Mouse (Mus musculus) midbrain, embryonic 11.5 days (tissue): ENCODE results near the gene Sema6b. TPM values are rescaled to one million over a fixed set of nuclear protein-coding genes. Genes with fewer than 3 reads are reported as not detected.
"Not testable (repeated sequence)": the region's sequence is repeated elsewhere in the genome, so short reads cannot be mapped to it uniquely, and the experiment has no call there.

Source experiments
- ATAC-seq: fragments of 200-750 bp; cut with Nextera tagmentation; 2 replicates; pipeline ENCODE4 v1.8.0; 2017; ENCODE audit warnings: moderate TSS enrichment, moderate library complexity; ENCODE audit not compliant: low FRiP score
- DNase-seq: peaks from one replicate; pipeline ENCODE4 v3.0.0; 2015; ENCODE audit warnings: low spot score; ENCODE audit errors: missing footprints
- H3K27ac ChIP-seq: fragments of 300-500 bp; sonication (generic); 2 replicates; pipeline ENCODE4 v1.5.1; 2014; ENCODE audit warnings: low read depth, low read length
- H3K27me3 ChIP-seq: fragments of 300-500 bp; sonication (generic); 2 replicates; pipeline ENCODE4 v1.6.1; 2014; ENCODE audit warnings: mild to moderate bottlenecking, low read length, moderate library complexity, mixed read lengths; ENCODE audit not compliant: control insufficient read depth, insufficient read depth
- H3K36me3 ChIP-seq: fragments of 300-500 bp; sonication (generic); 2 replicates; pipeline ENCODE4 v1.6.1; 2014; ENCODE audit warnings: mild to moderate bottlenecking, low read length, moderate library complexity, mixed read lengths; ENCODE audit not compliant: control insufficient read depth, insufficient read depth
- H3K4me1 ChIP-seq: fragments of 300-500 bp; sonication (generic); 2 replicates; pipeline ENCODE4 v1.6.1; 2014; ENCODE audit warnings: low read length; ENCODE audit not compliant: control insufficient read depth, insufficient read depth
- H3K4me2 ChIP-seq: fragments of 300-500 bp; sonication (generic); 2 replicates; pipeline ENCODE4 v1.6.1; 2014; ENCODE audit warnings: mild to moderate bottlenecking, moderate library complexity
- H3K4me3 ChIP-seq: fragments of 300-500 bp; sonication (generic); 2 replicates; pipeline ENCODE4 v1.5.1; 2014; ENCODE audit warnings: low read depth, low read length
- H3K9ac ChIP-seq: fragments of 300-500 bp; sonication (generic); 2 replicates; pipeline ENCODE4 v1.6.1; 2014; ENCODE audit warnings: low read length
- H3K9me3 ChIP-seq: fragments of 300-500 bp; sonication (generic); 2 replicates; pipeline ENCODE4 v1.6.1; 2016; ENCODE audit warnings: low read length; ENCODE audit not compliant: control insufficient read depth
- WGBS: fragments of 180-500 bp; shearing (Covaris S2); extraction: QIAGEN DNeasy Blood & Tissue Kit; methylation state at CpG from one replicate; pipeline ENCODE4 v1.1.7; 2014; 5-methylcytosine and 5-hydroxymethylcytosine counted together
- polyA plus RNA-seq: library from polyadenylated mRNA; unstranded; fragments of >200 nt; fragmentation: Nextera tagmentation; extraction: Ambion mirVana; gene quantifications from 2 replicates; pipeline ENCODE4 v1.2.1, GENCODE M21; 2014

Gene Sema6b
- polyA plus RNA-seq, 1 experiment from 2014 or later = 1.9 TPM

GRCm38 (mm10) chr17:56104821-56105220 lies 35.3 kb downstream of the Sema6b start:
- 92% methylated on average over 2 of the region's 5 CpGs for WGBS
- peaks cover 19% of the 10 kb centered on the region for H3K36me3 ChIP-seq
- not testable (repeated sequence) for DNase-seq, H3K4me1 ChIP-seq, H3K4me3 ChIP-seq, H3K9me3 ChIP-seq, H3K27ac ChIP-seq, H3K4me2 ChIP-seq, H3K27me3 ChIP-seq, H3K9ac ChIP-seq, ATAC-seq

- WGBS = 95% methylated on average over 8 of the region's 8 CpGs
- Histone ChIP-seq H3K36me3 (peaks cover 21% of the 10 kb centered on the region), H3K27ac (no peak overlapping the region)
Measured at GRCm38 (mm10) chr17:56103465-56104285, 36.5 kb downstream of the Sema6b start.

DNA sequence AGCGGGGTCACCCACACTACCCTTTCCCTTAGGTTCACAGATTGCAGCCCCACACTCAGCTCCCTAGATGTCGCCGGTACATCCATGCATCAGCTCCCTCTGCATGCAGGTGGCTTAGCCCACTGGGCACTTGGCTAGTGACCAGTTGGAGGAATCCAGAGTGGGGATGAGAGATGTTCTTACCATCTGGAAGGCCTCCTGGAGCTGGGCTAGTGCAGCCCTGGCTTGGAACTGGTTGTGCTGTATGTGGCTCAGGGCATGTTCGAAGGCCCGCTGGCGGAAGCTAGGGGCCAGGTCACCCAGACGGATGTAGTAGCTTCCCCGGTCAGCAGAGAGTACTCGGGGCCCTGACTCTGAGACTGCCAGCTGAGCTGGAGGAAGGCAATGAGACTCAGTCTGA lies 37.2 kb downstream of the Sema6b start:
- no peak overlapping the region for H3K9ac ChIP-seq
- H3K4me2 ChIP-seq = no peak overlapping the region
- H3K27ac ChIP-seq = no peak overlapping the region
- no peak overlapping the region for H3K4me3 ChIP-seq
- 95% methylated on average over 9 of the region's 9 CpGs for WGBS
- no peaks in the 10 kb centered on the region for H3K4me1 ChIP-seq
- H3K36me3 ChIP-seq = peaks cover 21% of the 10 kb centered on the region
- no peaks in the 10 kb centered on the region for H3K27me3 ChIP-seq
- peak; percentile 33 for DNase-seq
- ATAC-seq = no peak
- H3K9me3 ChIP-seq = no peaks in the 10 kb centered on the region

More at GRCm38 (mm10) chr17:56103465-56104285, 36.5 kb downstream of the Sema6b start:
- Histone ChIP-seq H3K9me3 (no peaks in the 10 kb centered on the region), H3K27me3 (no peaks in the 10 kb centered on the region), H3K4me3 (no peak overlapping the region), H3K9ac (no peak overlapping the region), H3K4me2 (no peak overlapping the region), H3K4me1 (no peaks in the 10 kb centered on the region)
- ATAC-seq (no peak), DNase-seq (peak; percentile 69)

- DNase-seq (peak; percentile 60), ATAC-seq (no peak)
- H3K36me3 ChIP-seq = peaks cover 22% of the 10 kb centered on the region
Measured at GRCm38 (mm10) chr17:56102158-56102557, 38.0 kb downstream of the Sema6b start.

DNA sequence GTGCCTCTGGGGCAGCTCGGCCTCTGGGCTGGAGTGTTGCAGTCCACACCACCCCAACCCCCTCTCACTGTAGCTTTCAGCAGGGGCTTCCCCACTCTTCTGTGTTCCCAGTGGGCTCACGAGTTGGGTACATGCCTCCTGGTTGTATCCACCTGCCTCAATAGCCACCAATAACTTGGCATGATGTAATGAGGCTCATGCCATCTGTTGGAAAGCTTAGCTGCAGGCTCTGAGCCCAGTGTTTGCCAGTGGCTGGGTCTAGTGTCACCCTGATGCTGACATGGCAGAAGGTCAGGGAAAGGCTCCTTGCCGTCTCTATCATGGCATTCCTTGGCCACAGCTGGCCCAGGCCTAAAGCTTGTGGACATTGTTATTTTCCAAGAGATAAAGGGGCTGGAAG lies 39.3 kb downstream of the Sema6b start:
- no peak overlapping the region for H3K9ac ChIP-seq
- no peaks in the 10 kb centered on the region for H3K9me3 ChIP-seq
- no peak for DNase-seq
- H3K4me1 ChIP-seq = no peaks in the 10 kb centered on the region
- no peak overlapping the region for H3K4me2 ChIP-seq
- no peak overlapping the region for H3K27ac ChIP-seq
- H3K4me3 ChIP-seq = no peak overlapping the region
- no peaks in the 10 kb centered on the region for H3K27me3 ChIP-seq
- ATAC-seq = no peak
- 97% methylated on average over 3 of the region's 3 CpGs for WGBS
- peaks cover 31% of the 10 kb centered on the region for H3K36me3 ChIP-seq

More at GRCm38 (mm10) chr17:56102158-56102557, 38.0 kb downstream of the Sema6b start:
- H3K27ac ChIP-seq = no peak overlapping the region
- H3K4me2 ChIP-seq = no peak overlapping the region
- WGBS = 93% methylated on average over 5 of the region's 5 CpGs
- no peak overlapping the region for H3K4me3 ChIP-seq
- H3K9ac ChIP-seq = no peak overlapping the region
- H3K9me3 ChIP-seq = no peaks in the 10 kb centered on the region
- H3K4me1 ChIP-seq = no peaks in the 10 kb centered on the region
- H3K27me3 ChIP-seq = no peaks in the 10 kb centered on the region

DNA sequence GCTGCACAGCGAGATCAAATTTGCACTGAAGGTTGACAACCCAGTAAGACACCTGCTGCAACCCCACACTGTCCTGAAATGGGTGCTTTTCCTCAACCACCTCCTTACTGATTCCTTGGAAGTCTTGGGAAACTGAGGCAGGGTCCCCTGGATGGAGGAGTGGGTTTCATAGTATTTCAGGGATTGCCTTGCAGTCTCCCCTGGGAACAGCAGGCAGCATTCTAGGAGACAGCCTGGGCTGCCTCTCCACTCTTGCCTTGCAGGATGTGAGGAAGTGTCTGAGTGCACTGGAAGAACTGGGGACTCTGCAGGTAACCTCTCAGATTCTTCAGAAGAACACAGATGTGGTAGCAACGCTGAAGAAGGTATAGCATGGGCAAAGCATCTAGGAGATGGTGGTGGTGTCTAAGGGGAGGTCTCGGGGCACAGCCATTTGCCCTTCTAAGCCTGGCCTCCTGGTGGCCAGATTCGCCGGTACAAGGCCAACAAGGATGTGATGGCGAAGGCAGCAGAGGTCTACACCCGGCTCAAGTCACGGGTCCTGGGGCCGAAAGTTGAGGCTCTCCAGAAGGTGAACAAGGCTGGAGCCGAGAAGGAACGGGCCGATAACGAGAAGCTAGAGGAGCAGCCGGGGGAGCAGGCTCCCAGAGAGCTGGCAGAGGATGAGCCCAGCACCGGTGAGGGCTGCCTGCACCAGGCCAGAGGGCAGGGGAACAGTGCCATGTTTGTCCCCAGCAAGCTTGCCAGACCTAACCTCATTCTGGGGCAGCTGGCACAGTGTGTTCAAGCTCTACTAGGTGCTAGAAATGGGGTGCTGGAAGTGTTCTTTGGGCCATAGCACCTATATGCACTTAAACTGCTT lies 41.2 kb downstream of the Sema6b start:
- peaks cover 36% of the 10 kb centered on the region for H3K36me3 ChIP-seq
- no peaks in the 10 kb centered on the region for H3K9me3 ChIP-seq
- H3K4me1 ChIP-seq = no peaks in the 10 kb centered on the region
- no peak for ATAC-seq
- no peak overlapping the region for H3K4me3 ChIP-seq
- H3K9ac ChIP-seq = no peak overlapping the region
- H3K27ac ChIP-seq = no peak overlapping the region
- no peak overlapping the region for H3K4me2 ChIP-seq
- H3K27me3 ChIP-seq = no peaks in the 10 kb centered on the region
- WGBS = 92% methylated on average over 15 of the region's 15 CpGs
- DNase-seq = no peak

- DNase-seq (no peak), ATAC-seq (no peak)
- H3K27me3 ChIP-seq = no peaks in the 10 kb centered on the region
- H3K4me1 ChIP-seq = no peaks in the 10 kb centered on the region
- 90% methylated on average over 8 of the region's 8 CpGs for WGBS
- H3K9ac ChIP-seq = no peak overlapping the region
- H3K27ac ChIP-seq = no peak overlapping the region
- no peaks in the 10 kb centered on the region for H3K9me3 ChIP-seq
- H3K4me3 ChIP-seq = no peak overlapping the region
- H3K4me2 ChIP-seq = no peak overlapping the region
- peaks cover 36% of the 10 kb centered on the region for H3K36me3 ChIP-seq
Measured at GRCm38 (mm10) chr17:56098180-56098579, 42.0 kb downstream of the Sema6b start.

DNA sequence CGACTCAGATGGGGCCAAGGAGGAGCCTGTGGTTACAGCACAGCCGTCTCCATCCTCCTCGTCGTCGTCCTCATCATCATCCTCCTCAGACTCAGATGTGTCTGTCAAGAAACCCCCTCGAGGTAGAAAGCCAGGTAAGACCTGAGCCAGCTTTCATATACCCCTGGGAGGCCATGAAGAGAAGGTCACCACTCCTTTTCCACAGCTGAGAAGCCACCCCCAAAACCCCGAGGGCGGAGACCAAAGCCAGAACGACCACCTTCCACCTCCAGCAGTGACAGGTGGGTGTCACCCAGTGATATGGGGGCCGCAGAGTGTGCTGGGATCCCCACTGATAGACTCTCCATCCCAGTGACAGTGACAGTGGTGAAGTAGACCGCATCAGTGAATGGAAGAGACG lies 43.3 kb downstream of the Sema6b start:
- Histone ChIP-seq H3K27ac (no peak overlapping the region), H3K9ac (no peak overlapping the region), H3K27me3 (no peaks in the 10 kb centered on the region), H3K4me1 (no peaks in the 10 kb centered on the region), H3K4me2 (no peak overlapping the region), H3K36me3 (peaks cover 30% of the 10 kb centered on the region), H3K4me3 (no peak overlapping the region), H3K9me3 (no peaks in the 10 kb centered on the region)
- DNase-seq (no peak), ATAC-seq (no peak)
- 92% methylated on average over 12 of the region's 12 CpGs for WGBS

- Histone ChIP-seq H3K4me2 (no peak overlapping the region), H3K27ac (no peak overlapping the region), H3K9ac (no peak overlapping the region), H3K4me1 (no peaks in the 10 kb centered on the region), H3K9me3 (no peaks in the 10 kb centered on the region), H3K27me3 (no peaks in the 10 kb centered on the region), H3K36me3 (peaks cover 15% of the 10 kb centered on the region), H3K4me3 (no peak overlapping the region)
- ATAC-seq (no peak), DNase-seq (no peak)
- WGBS = 100% methylated on average over 1 of the region's 1 CpGs
Measured at GRCm38 (mm10) chr17:56092794-56093193, 47.3 kb downstream of the Sema6b start.
